In the genomic region with DNA sequence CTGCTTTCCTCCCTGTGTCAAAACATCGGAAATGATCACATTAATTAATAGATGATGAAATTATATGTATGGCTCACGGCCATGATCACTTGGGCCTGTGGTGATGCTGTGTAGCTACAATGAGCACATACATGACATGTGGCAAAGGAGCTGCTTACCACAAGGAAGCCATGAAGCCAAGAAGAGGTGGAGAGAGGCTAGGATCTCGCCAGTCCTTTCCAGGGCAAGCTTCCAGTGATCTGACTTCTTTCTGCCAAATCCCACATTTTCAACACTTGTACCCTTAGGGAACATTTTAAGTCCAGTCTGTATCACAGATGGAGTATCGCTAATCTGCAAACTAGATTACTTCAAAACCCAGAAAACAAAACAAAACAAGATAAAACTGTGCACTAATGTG, we compare ENCODE assay signal across 18 mouse cellular contexts.
"Had no signal": no experiment of that assay in that cellular context is flagged by ENCODE, and none has a peak within 500 bp of the region (broad histone marks: within the 10 kb centered on the region; RNA-seq: fewer than 3 reads in every experiment).

No protein-coding gene starts in this region.

- H3K4me3 ChIP-seq: limb, embryonic 12.5 days; limb, embryonic 15.5 days; midbrain, embryonic 12.5 days; myocyte; neural tube, embryonic 13.5 days; stomach, embryonic 15.5 days had no signal

- H3K27ac ChIP-seq: kidney, postnatal 0 days; limb, embryonic 12.5 days; limb, embryonic 15.5 days; liver, embryonic 14.5 days; macrophage; midbrain, embryonic 12.5 days; stomach, embryonic 15.5 days had no signal

- H3K9ac ChIP-seq: limb, embryonic 12.5 days; limb, embryonic 15.5 days; liver, embryonic 14.5 days; liver, postnatal 0 days; lung, embryonic 14.5 days; midbrain, embryonic 12.5 days; neural tube, embryonic 13.5 days; stomach, embryonic 15.5 days had no signal

- ATAC-seq: liver, postnatal 0 days; lung, postnatal 0 days had no signal

- H3K27me3 ChIP-seq: limb, embryonic 12.5 days; limb, embryonic 15.5 days; midbrain, embryonic 12.5 days; neural tube, embryonic 13.5 days; stomach, embryonic 15.5 days had no signal

- H3K4me2 ChIP-seq: limb, embryonic 12.5 days; limb, embryonic 15.5 days; liver, embryonic 11.5 days; lung, embryonic 14.5 days; midbrain, embryonic 12.5 days; neural tube, embryonic 13.5 days; stomach, embryonic 15.5 days had no signal

- H3K9me3 ChIP-seq: limb, embryonic 12.5 days; limb, embryonic 15.5 days; midbrain, embryonic 12.5 days; neural tube, embryonic 13.5 days; stomach, embryonic 15.5 days had no signal

- DNase-seq: kidney, postnatal 25 days; liver, postnatal 0 days; lung, embryonic 14.5 days; retina, postnatal 1 day; right cerebral cortex, postnatal 25 days; spleen, adult 18-20 months; thymus, postnatal 25 days had no signal
